29 mouse cellular contexts compared by ENCODE assay signal in genomic region chr4:135900008-135900407, GRCm38 (mm10). TPM values are rescaled to one million over a fixed set of nuclear protein-coding genes. Genes with fewer than 3 reads are reported as not detected.
A peak's percentile ranks its signal among the peaks of the same experiment; 100 is the strongest.
DNase-seq lines count a peak whose midpoint lies in the region; ATAC-seq lines count a peak whose summit lies in the region.
"Had no signal": no experiment of that assay in that cellular context is flagged by ENCODE, and none has a peak within 500 bp of the region (broad histone marks: within the 10 kb centered on the region; RNA-seq: fewer than 3 reads in every experiment).

No protein-coding gene starts in this region.

- no peak overlapping the region for H3K27ac ChIP-seq in forebrain, embryonic 16.5 days (ENCODE audit: low read length)
- H3K27ac ChIP-seq in embryonic facial prominence, embryonic 10.5 days (replicated peaks) = no peak overlapping the region
- H3K27ac ChIP-seq: hindbrain, embryonic 13.5 days; midbrain, embryonic 12.5 days; neural tube, embryonic 13.5 days; stomach, embryonic 15.5 days had no signal

- no peaks in the 10 kb centered on the region for H3K27me3 ChIP-seq in forebrain, embryonic 16.5 days (replicated peaks; ENCODE audit: control insufficient read depth, insufficient read depth, low read length)
- H3K27me3 ChIP-seq in embryonic facial prominence, embryonic 10.5 days (replicated peaks; ENCODE audit: low read depth, poor library complexity, severe bottlenecking) = no peaks in the 10 kb centered on the region
- H3K27me3 ChIP-seq: hindbrain, embryonic 13.5 days; liver, embryonic 13.5 days; megakaryocyte, embryonic 14.5 days; midbrain, embryonic 12.5 days; neural tube, embryonic 13.5 days; Patski; stomach, embryonic 15.5 days had no signal

- no peak overlapping the region for H3K9ac ChIP-seq in forebrain, embryonic 16.5 days (replicated peaks; ENCODE audit: low read depth, low read length)
- H3K9ac ChIP-seq: forebrain, postnatal 0 days; hindbrain, embryonic 13.5 days; liver, embryonic 13.5 days; lung, embryonic 14.5 days; midbrain, embryonic 12.5 days; neural tube, embryonic 13.5 days; stomach, embryonic 15.5 days had no signal

- H3K4me2 ChIP-seq in forebrain, embryonic 16.5 days (ENCODE audit: low read length) = no peak overlapping the region
- H3K4me2 ChIP-seq: heart, embryonic 11.5 days; hindbrain, embryonic 13.5 days; liver, embryonic 13.5 days; lung, embryonic 14.5 days; midbrain, embryonic 12.5 days; neural tube, embryonic 13.5 days; stomach, embryonic 15.5 days had no signal

- H3K36me3 ChIP-seq in forebrain, embryonic 16.5 days (ENCODE audit: control insufficient read depth, insufficient read depth) = no peaks in the 10 kb centered on the region
- H3K36me3 ChIP-seq in embryonic facial prominence, embryonic 10.5 days (replicated peaks) = no peaks in the 10 kb centered on the region
- H3K36me3 ChIP-seq: hindbrain, embryonic 13.5 days; liver, embryonic 13.5 days; midbrain, embryonic 12.5 days; neural tube, embryonic 13.5 days; stomach, embryonic 15.5 days had no signal

- no peaks in the 10 kb centered on the region for H3K9me3 ChIP-seq in forebrain, embryonic 16.5 days (ENCODE audit: control insufficient read depth, low read length)
- no peaks in the 10 kb centered on the region for H3K9me3 ChIP-seq in embryonic facial prominence, embryonic 10.5 days
- H3K9me3 ChIP-seq: hindbrain, embryonic 13.5 days; liver, embryonic 13.5 days; megakaryocyte, embryonic 14.5 days; midbrain, embryonic 12.5 days; neural tube, embryonic 13.5 days; stomach, embryonic 15.5 days had no signal

- no peak for ATAC-seq in forebrain, embryonic 16.5 days
- ATAC-seq: forebrain, postnatal 0 days; intestine, embryonic 16.5 days; Patski had no signal

- 89% methylated on average over 5 of the region's 5 CpGs for WGBS in forebrain, embryonic 16.5 days
- 88% methylated on average over 5 of the region's 5 CpGs for WGBS in embryonic facial prominence, embryonic 10.5 days

- H3K4me3 ChIP-seq in forebrain, embryonic 16.5 days (replicated peaks; ENCODE audit: low read length) = no peak overlapping the region
- no peak overlapping the region for H3K4me3 ChIP-seq in embryonic facial prominence, embryonic 10.5 days
- H3K4me3 ChIP-seq: erythroblast, embryonic 14.5 days; hindbrain, embryonic 13.5 days; liver, embryonic 13.5 days; midbrain, embryonic 12.5 days; neural tube, embryonic 13.5 days; stomach, embryonic 15.5 days had no signal

- peak; percentile 85 for DNase-seq in A20 (ENCODE audit: low read depth, low spot score)
- DNase-seq in B cell, adult 2 months = peak; percentile 93 to 95
- peak; percentile 61 for DNase-seq in spleen, adult 12 weeks (ENCODE audit: low spot score)
- peak; percentile 72 to 79 for DNase-seq in spleen, postnatal 4 days (ENCODE audit: low spot score in 2 of 2)
- DNase-seq in embryonic facial prominence, embryonic 10.5 days (ENCODE audit: low spot score) = no peak
- DNase-seq: adrenal gland, postnatal 10 days; cerebellum, adult 11 months; cerebellum, adult 9-10 months; forebrain, postnatal 0 days; gastrocnemius, postnatal 14 days; heart, adult 18-20 months; heart, postnatal 36 days; kidney, adult 8-10 months; kidney, postnatal 14 days; layer of hippocampus, adult 9-11 months; left cerebral cortex, postnatal 4 days; liver, embryonic 13.5 days; lung, embryonic 14.5 days; lung, postnatal 14 days had no signal

- H3K4me1 ChIP-seq in forebrain, embryonic 16.5 days (replicated peaks; ENCODE audit: control insufficient read depth, insufficient read depth, low read length) = no peaks in the 10 kb centered on the region
- H3K4me1 ChIP-seq in embryonic facial prominence, embryonic 10.5 days = peaks cover 9% of the 10 kb centered on the region; the same call in 1 of the 2 replicates
- H3K4me1 ChIP-seq: hindbrain, embryonic 13.5 days; midbrain, embryonic 12.5 days; neural tube, embryonic 13.5 days; stomach, embryonic 15.5 days had no signal

RNA-seq across cellular contexts. Expression of gene Cnr2, which starts 4.8 kb away (rescaled TPM):
- 0.12 TPM in 1 of 2 replicates, not detected in the other for polyA plus RNA-seq in forebrain, embryonic 16.5 days (2015; fragmentation: Nextera tagmentation; extraction: Ambion mirVana)
- 0.15 and 0.43 TPM in 2 replicates for polyA plus RNA-seq in embryonic facial prominence, embryonic 10.5 days (2016; fragmentation: Nextera tagmentation; extraction: Ambion mirVana)
- polyA plus RNA-seq: erythroblast, embryonic 14.5 days had no signal

RNA-seq across cellular contexts. Expression of gene Fuca1, which starts 20.5 kb away (rescaled TPM):
- 52.9 and 58.8 TPM in 2 replicates for polyA plus RNA-seq in forebrain, embryonic 16.5 days (2015; fragmentation: Nextera tagmentation; extraction: Ambion mirVana)
- 45.4 and 46.8 TPM in 2 replicates for polyA plus RNA-seq in embryonic facial prominence, embryonic 10.5 days (2016; fragmentation: Nextera tagmentation; extraction: Ambion mirVana)

RNA-seq across cellular contexts. Expression of gene Pnrc2, which starts 26.4 kb away (rescaled TPM):
- 120 and 140 TPM in 2 replicates for polyA plus RNA-seq in forebrain, embryonic 16.5 days (2015; fragmentation: Nextera tagmentation; extraction: Ambion mirVana)
- polyA plus RNA-seq in embryonic facial prominence, embryonic 10.5 days (2016; fragmentation: Nextera tagmentation; extraction: Ambion mirVana) = 177 and 186 TPM in 2 replicates

RNA-seq across cellular contexts. Expression of gene Srsf10, which starts 44.5 kb away (rescaled TPM):
- polyA plus RNA-seq in forebrain, embryonic 16.5 days (2015; fragmentation: Nextera tagmentation; extraction: Ambion mirVana) = 253 and 294 TPM in 2 replicates
- polyA plus RNA-seq in embryonic facial prominence, embryonic 10.5 days (2016; fragmentation: Nextera tagmentation; extraction: Ambion mirVana) = 377 and 383 TPM in 2 replicates

RNA-seq across cellular contexts. Expression of gene Hmgcl, which starts 46.2 kb away (rescaled TPM):
- polyA plus RNA-seq in forebrain, embryonic 16.5 days (2015; fragmentation: Nextera tagmentation; extraction: Ambion mirVana) = 62.2 and 67.9 TPM in 2 replicates
- 64.3 and 68.6 TPM in 2 replicates for polyA plus RNA-seq in embryonic facial prominence, embryonic 10.5 days (2016; fragmentation: Nextera tagmentation; extraction: Ambion mirVana)
